Mouse (Mus musculus) intestine, postnatal 0 days (tissue): ENCODE data around the gene Gm39115. TPM values are rescaled to one million over a fixed set of nuclear protein-coding genes. Genes with fewer than 3 reads are reported as not detected.
A peak's percentile ranks its signal among the peaks of the same experiment; 100 is the strongest.
"Not testable (repeated sequence)": the region's sequence is repeated elsewhere in the genome, so short reads cannot be mapped to it uniquely, and the experiment has no call there.

Experiments
- ATAC-seq: fragments of 200-750 bp; cut with Nextera tagmentation; 2 replicates; pipeline ENCODE4 v1.8.0; 2017; ENCODE audit warnings: mild to moderate bottlenecking, moderate TSS enrichment, moderate library complexity
- H3K27ac ChIP-seq: fragments of 300-500 bp; sonication (generic); 2 replicates; pipeline ENCODE4 v1.5.1; 2014; ENCODE audit warnings: mild to moderate bottlenecking, low read depth, low read length, moderate library complexity
- H3K27me3 ChIP-seq: fragments of 300-500 bp; sonication (generic); replicated peaks from 2 replicates; pipeline ENCODE4 v1.6.1; 2014; ENCODE audit warnings: low read length, mixed read lengths; ENCODE audit not compliant: control insufficient read depth, insufficient read depth
- H3K36me3 ChIP-seq: fragments of 300-500 bp; sonication (generic); 2 replicates; pipeline ENCODE4 v1.6.1; 2014; ENCODE audit warnings: mild to moderate bottlenecking, moderate library complexity; ENCODE audit not compliant: control insufficient read depth, insufficient read depth
- H3K4me1 ChIP-seq: fragments of 300-500 bp; sonication (generic); replicated peaks from 2 replicates; pipeline ENCODE4 v1.6.1; 2014; ENCODE audit warnings: antibody characterized with exemption, low read length, mixed read lengths; ENCODE audit not compliant: control insufficient read depth, insufficient read depth
- H3K4me2 ChIP-seq: fragments of 300-500 bp; sonication (generic); replicated peaks from 2 replicates; pipeline ENCODE4 v1.6.1; 2014; ENCODE audit warnings: low read depth, mild to moderate bottlenecking, moderate library complexity
- H3K4me3 ChIP-seq: fragments of 300-500 bp; sonication (generic); 2 replicates; pipeline ENCODE4 v1.5.1; 2014; ENCODE audit warnings: low read depth, low read length
- H3K9ac ChIP-seq: fragments of 300-500 bp; sonication (generic); 2 replicates; pipeline ENCODE4 v1.6.1; 2014; ENCODE audit warnings: mild to moderate bottlenecking, low read depth, low read length
- H3K9me3 ChIP-seq: fragments of 300-500 bp; sonication (generic); 2 replicates; pipeline ENCODE4 v1.6.1; 2016; ENCODE audit warnings: mixed run types; ENCODE audit not compliant: control insufficient read depth
- CTCF ChIP-seq: sonication (generic); IDR thresholded peaks from 2 replicates; pipeline ENCODE4 v1.5.1; 2016; ENCODE audit warnings: low read depth, mild to moderate bottlenecking, control low read depth, antibody characterized with exemption, moderate library complexity
- WGBS: fragments of 180-500 bp; shearing (Covaris S2); extraction: QIAGEN DNeasy Blood & Tissue Kit; methylation state at CpG from one replicate; pipeline ENCODE4 v1.1.7; 2014; 5-methylcytosine and 5-hydroxymethylcytosine counted together
- polyA plus RNA-seq: library from polyadenylated mRNA; unstranded; fragments of >200 nt; fragmentation: Nextera tagmentation; extraction: Ambion mirVana; gene quantifications from 2 replicates; pipeline ENCODE4 v1.2.1, GENCODE M21; 2015

Gm39115 gene
- polyA plus RNA-seq, 1 experiment from 2014 or later, result not detected

GRCm38 (mm10) chr7:142140696-142141095 is 4.9 kb upstream of the Gm39115 start:
- Histone ChIP-seq H3K4me2 (no peak overlapping the region), H3K4me3 (no peak overlapping the region), H3K9me3 (no peaks in the 10 kb centered on the region), H3K27me3 (peaks cover 3% of the 10 kb centered on the region; the same call in 1 of the 2 replicates), H3K36me3 (no peaks in the 10 kb centered on the region), H3K4me1 (no peaks in the 10 kb centered on the region), H3K27ac (no peak overlapping the region), H3K9ac (no peak overlapping the region)
- WGBS, result 7% methylated on average over 1 of the region's 1 CpGs
- ATAC-seq, result no peak
- TF ChIP-seq CTCF, result no peak

GRCm38 (mm10) chr7:142134206-142134995 is 1.4 kb downstream of the Gm39115 start:
- 50% methylated on average over 4 of the region's 4 CpGs for WGBS
- Histone ChIP-seq H3K36me3 (no peaks in the 10 kb centered on the region), H3K4me2 (no peak overlapping the region), H3K27ac (no peak overlapping the region), H3K9me3 (no peaks in the 10 kb centered on the region), H3K4me3 (no peak overlapping the region), H3K4me1 (no peaks in the 10 kb centered on the region), H3K27me3 (no peaks in the 10 kb centered on the region), H3K9ac (no peak overlapping the region)
- ATAC-seq, result peak; percentile 13; the same call in 1 of the 2 replicates
- peak; percentile 63 for TF ChIP-seq CTCF

- Histone ChIP-seq H3K36me3 (no peaks in the 10 kb centered on the region), H3K4me3 (no peak overlapping the region), H3K27me3 (no peaks in the 10 kb centered on the region), H3K9ac (no peak overlapping the region), H3K27ac (no peak overlapping the region), H3K9me3 (no peaks in the 10 kb centered on the region), H3K4me2 (no peak overlapping the region), H3K4me1 (no peaks in the 10 kb centered on the region)
- WGBS, result 61% methylated on average over 4 of the region's 4 CpGs
- no peak for ATAC-seq
- peak; percentile 61 for TF ChIP-seq CTCF
Observed at GRCm38 (mm10) chr7:142128843-142129242, 7.0 kb downstream of the Gm39115 start.

GRCm38 (mm10) chr7:142120629-142121028 is 15.2 kb downstream of the Gm39115 start, which contains the start of gene Gm45618:
Gm45618 (minus strand) TSS chr7:142120729.
- 52% methylated on average over 1 of the region's 1 CpGs for WGBS
- ATAC-seq, H3K27ac ChIP-seq: not testable (repeated sequence)

GRCm38 (mm10) chr7:142119632-142120031 is 16.2 kb downstream of the Gm39115 start:
- Histone ChIP-seq H3K4me3 (no peak overlapping the region), H3K9me3 (no peaks in the 10 kb centered on the region), H3K27me3 (no peaks in the 10 kb centered on the region), H3K4me2 (no peak overlapping the region), H3K4me1 (no peaks in the 10 kb centered on the region), H3K36me3 (no peaks in the 10 kb centered on the region), H3K27ac (no peak overlapping the region), H3K9ac (no peak overlapping the region)
- peak; percentile 53; the same call in 1 of the 2 replicates for ATAC-seq
- 17% methylated on average over 5 of the region's 5 CpGs for whole genome bisulfite sequencing
- peak; percentile 70 for TF ChIP-seq CTCF

More at GRCm38 (mm10) chr7:142120629-142121028, 15.2 kb downstream of the Gm39115 start, which contains the start of gene Gm45618:
- not testable (repeated sequence) for H3K9ac ChIP-seq, H3K4me3 ChIP-seq, H3K4me1 ChIP-seq, H3K36me3 ChIP-seq, H3K4me2 ChIP-seq, H3K9me3 ChIP-seq, H3K27me3 ChIP-seq

GRCm38 (mm10) chr7:142104747-142105146 is 31.1 kb downstream of the Gm39115 start:
- no peak overlapping the region for H3K4me3 ChIP-seq
- H3K4me2 ChIP-seq, result no peak overlapping the region
- H3K27me3 ChIP-seq, result no peaks in the 10 kb centered on the region
- 46% methylated on average over 5 of the region's 5 CpGs for WGBS
- H3K9me3 ChIP-seq, result no peaks in the 10 kb centered on the region
- no peak overlapping the region for H3K27ac ChIP-seq
- no peaks in the 10 kb centered on the region for H3K4me1 ChIP-seq
- no peak for TF ChIP-seq CTCF
- ATAC-seq, result no peak
- no peak overlapping the region for H3K9ac ChIP-seq
- no peaks in the 10 kb centered on the region for H3K36me3 ChIP-seq
